Mouse (Mus musculus): ENCODE data around the gene Tfe3.
"Not testable (repeated sequence)": the region's sequence is repeated elsewhere in the genome, so short reads cannot be mapped to it uniquely, and the experiment has no call there.

Tfe3 gene

DNA sequence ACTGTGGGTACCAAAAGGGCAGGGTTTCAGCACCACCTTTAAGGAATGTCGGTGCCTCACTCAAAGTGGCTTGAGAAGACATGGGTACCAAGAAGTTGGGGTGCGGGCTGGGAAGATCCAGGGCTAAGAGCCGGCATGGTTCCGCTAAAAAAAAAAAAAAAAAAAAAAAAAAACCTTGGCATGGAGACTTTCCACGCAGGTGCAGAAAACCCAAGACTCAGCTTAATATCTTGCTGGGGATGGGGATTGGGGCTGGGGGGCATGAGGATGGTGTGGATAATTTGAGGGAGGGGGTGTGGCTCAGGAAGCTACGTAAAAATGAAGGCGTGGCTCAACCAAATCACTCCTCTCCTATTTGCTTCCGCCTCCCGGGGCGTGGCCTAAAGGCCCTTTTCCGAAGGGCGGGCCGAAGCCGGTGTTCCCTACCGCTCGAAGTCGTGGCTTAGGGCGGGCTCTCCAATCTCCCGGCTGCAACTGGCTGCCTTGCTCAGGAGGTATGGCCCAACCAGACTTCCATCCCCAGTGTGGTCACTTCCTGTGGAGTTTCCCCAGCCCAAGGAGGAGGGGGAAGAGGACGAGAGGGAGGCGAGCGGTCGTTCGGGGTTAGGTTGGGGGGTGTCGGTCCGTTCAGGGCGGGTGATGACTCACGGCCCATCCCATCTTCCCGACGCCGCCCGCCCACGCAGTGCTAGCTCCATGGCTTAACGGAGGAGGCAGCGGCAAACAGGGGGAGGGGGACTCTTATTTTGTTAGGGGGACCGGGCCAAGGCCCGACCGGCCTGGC lies at the start of gene Tfe3:
Gene Tfe3, plus strand, starts transcription at position 424 of the 784 bp plus-strand sequence.
- peak; percentile 78 for DNase-seq

DNA sequence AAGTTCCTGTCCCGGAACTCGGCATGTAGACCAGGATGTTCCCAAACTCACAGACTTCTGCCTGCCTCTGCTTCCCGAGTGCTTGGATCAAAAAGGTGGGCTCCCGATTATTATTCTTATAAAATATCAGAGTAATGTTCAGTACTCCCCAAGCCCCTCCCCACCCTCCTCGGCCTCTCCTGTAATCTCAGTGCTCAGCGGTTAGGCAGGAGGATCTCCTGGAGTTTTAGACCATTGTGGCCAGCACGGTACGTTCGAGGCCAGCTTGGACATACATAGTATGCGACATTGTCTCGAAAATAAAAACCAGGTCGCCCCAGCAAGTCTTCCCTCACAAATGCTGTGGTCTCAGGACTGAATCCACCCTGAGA lies 48.6 kb upstream of the Tfe3 start:
- DNase-seq, result not testable (repeated sequence)

DNA sequence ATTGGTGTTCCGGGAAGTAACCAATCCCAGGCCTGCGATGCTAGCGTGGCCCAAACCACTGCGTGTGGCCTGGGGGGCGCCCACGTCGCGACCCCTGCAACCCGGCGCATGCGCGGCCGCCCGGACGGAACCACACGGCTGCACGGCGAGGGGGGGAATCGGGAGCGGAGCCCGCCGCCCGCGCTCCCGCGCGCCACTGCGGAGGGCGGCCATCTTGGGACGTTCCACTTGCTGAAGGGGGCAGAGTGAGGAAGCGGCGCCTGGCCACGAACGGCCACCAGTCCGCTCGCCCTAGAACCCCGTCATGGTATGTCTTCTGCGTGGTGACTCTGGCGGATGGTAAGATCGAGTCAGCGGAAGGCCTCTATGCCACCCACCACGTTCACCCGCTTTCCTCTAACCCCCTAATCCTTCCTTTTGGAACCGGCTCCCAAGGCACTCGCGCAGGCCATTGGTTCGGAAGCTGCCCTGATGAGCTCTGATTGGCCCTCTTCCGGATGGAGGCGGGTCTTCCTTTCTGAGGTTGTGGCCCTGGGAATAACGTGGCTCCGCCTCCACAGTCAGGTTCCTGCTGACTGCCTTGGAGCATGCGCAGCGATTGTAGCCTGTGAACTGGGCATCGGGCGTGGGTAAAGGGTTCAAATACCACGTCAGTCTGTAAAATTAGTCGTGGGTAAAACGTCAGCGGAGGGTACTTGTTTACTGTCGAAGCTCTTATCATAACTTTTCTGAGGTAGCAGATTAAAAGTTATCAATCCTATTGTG lies 48.0 kb upstream of the Tfe3 start, which contains the start of gene Wdr45:
Gene Wdr45, plus strand, starts transcription at position 199 of the 765 bp plus-strand sequence.
- DNase-seq, result peak; percentile 81

DNA sequence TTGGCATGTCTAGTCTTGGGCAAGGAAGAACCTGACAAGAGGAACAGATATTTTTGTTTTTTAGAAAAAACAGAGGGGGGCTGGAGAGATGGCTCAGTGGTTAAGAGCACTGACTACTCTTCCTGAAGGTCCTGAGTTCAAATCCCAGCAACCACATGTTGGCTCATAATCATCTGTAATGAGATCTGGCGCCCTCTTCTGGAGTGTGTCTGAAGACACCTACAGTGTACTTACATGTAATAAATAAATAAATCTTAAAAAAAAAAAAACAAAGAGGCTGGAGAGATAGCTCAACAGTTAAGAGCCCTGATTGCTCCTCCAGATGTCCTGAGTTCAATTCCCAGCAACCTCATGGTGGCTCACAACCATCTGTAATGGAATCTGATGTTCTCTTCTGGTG lies 46.3 kb upstream of the Tfe3 start:
- not testable (repeated sequence) for DNase-seq

DNA sequence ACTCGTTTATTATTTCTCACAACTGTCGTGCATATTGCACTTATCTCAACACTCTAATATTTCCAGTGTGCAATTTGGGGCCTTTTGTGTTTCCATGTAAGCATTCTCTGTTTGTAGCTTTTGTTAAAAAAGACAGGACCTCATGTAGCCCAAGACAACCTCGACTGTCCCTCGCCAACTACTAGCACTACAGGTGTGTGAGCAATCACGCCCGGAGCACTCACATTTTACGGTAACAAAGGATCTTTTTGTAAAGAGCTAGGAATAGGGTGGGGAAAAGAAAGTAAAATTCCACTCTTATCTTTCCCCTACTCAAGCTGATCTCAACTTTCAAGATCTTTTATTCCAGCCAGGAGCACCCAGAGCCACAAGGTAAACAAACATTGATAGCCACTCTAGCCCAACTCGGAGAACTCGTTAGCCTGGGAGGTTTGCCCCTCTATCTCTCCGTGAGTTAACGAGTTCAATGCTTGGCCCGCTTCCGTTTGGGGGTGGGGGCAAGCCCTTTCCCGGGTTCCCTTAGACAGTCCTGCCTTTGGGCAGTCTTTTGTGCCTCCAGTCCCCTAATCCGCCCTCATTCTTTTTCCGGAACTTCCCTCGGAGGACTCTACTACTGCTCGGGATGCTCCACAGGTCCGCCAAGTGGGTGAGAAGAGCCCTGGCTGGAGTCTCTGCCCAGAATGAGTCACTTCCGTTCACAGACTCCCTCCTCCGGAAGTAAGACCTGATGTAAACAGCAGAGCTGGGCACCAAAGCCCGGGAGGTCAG lies 40.7 kb upstream of the Tfe3 start, which contains the start of gene Gm45208:
Gene Gm45208, plus strand, starts transcription at position 732 of the 768 bp plus-strand sequence.
- peak; percentile 53 for DNase-seq

DNA sequence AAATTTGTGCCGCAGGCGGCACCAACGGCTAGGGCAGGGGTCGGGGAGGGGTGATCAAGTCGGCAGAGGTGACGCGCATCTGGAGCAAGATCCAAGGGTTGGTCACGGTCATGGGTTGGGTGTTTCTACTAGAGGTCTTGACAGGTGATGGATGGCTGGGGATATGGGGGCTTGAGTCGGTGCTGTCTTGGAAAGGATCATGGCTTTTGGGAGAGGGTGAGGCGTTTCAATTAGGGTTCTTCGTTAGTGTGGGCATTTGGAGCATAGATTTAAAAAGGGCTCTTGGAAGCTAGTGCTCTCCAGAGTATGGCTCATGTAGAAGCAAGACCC lies 40.1 kb upstream of the Tfe3 start:
- DNase-seq, result no peak

DNA sequence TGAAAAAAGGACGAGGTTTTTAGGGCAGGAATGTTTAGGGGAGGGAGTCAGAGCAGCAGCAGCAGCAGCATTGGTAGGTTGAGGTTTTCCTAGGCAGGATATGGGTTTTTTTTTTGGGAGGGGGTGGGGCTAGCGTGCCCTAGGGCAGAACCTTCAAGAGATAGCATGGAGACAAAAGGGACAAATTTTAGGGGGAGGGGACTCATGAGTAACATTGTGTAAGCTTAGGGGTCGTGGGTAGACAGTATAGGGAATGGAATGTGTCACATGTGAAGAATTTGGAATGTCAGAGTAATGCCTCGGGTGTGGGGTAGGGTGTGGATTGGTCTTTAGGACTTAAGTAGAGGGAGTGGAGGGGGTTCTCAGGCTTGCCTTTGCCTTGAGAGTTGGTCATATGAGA lies 39.7 kb upstream of the Tfe3 start:
- DNase-seq, result no peak

DNA sequence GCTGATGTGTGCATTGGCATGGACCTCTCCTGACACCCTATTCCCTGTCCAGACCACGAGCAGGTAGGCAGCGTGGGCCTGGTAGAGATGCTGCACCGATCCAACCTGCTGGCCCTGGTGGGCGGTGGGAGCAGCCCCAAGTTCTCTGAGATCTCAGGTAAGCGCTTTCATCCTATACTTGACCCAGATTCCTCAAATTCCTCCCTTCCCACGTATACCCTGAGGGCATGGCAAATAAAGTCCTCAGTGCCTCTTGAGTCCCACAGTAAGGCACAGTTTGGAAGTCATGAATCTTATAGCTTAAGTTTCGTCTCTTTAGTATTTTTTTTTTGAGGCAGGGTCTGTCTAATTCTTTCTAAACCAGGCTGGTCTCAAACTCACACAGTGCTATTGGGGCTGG lies 38.2 kb upstream of the Tfe3 start:
- DNase-seq, result no peak

DNA sequence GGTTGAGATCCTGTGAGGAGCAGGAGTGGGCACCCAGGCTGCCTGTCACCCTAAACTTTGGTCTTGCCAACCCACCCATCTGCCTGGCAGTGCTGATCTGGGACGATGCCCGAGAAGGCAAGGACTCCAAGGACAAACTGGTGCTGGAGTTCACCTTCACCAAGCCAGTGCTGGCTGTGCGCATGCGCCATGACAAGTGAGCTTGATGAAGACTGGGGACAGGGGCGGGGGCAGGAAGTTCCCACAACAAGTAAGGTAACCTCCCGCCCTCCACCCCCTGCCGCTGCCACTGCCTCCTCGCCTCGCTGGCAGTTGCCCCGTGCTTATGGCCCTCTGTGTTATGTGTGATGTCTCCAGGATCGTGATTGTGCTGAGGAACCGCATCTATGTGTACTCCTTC lies 36.5 kb upstream of the Tfe3 start:
- no peak for DNase-seq

DNA sequence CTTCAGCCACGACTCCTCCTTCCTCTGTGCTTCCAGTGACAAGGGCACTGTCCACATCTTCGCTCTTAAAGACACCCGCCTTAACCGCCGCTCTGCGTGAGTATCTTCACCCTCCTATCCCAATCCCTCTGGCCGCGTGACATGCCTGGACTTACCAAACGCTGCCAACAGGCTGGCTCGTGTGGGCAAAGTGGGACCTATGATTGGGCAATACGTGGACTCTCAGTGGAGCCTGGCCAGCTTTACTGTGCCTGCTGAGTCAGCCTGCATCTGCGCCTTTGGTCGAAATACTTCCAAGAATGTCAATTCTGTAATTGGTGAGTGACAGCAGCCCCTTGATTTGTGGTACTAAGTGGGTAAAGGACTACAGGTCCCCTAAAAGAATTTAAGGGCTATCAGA lies 35.2 kb upstream of the Tfe3 start:
- no peak for DNase-seq

DNA sequence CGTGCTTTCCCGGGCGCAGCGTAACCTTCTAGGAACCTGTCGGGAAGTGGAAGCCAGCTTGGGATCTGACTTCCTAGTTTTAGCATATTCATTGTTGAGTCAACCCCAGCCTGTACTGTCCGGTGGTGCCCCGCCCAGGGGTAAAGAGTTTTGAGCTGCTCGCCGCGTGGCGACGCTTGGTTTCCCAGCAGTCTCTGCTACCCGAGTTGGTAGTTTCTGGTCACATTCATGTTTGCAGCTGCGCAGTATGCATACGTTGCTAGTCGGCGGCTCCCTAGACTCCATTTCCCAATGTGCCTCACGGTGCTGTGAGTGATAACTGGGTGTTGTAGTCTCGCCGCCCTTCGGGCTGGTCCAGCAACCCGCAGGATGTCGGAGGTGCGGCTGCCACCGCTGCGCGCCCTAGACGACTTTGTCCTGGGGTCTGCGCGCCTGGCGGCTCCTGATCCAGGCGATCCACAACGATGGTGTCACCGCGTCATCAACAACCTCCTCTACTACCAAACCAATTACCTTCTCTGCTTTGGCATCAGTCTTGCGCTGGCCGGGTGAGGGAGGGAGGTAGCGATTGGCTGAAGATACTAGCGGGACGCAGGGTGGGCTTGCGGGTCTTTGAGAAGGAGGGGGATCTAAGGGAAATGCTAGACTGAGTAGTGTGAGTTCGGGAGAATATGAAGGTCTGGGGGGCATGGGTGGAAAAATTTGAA lies 34.0 kb upstream of the Tfe3 start, which contains the start of gene Praf2:
Gene Praf2, plus strand, starts transcription at position 225 of the 707 bp plus-strand sequence.
- peak; percentile 66 for DNase-seq

DNA sequence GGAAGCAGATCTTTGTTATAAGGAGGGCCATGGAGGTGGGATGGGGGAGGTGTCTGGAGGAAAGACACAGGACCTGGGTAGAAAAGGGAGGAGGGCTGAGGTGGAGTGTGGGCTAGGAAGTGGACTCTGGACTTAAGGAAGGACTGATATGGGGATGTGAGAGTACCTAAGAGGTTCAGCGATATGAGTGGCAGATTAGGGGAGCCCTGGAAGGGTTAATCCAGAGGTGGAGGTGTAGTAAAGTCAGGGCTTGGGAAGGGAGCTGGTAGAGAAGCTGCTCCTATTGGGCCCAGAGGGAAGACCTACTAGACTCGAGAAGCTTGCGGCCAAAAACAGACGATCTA lies 33.5 kb upstream of the Tfe3 start:
- no peak for DNase-seq

DNA sequence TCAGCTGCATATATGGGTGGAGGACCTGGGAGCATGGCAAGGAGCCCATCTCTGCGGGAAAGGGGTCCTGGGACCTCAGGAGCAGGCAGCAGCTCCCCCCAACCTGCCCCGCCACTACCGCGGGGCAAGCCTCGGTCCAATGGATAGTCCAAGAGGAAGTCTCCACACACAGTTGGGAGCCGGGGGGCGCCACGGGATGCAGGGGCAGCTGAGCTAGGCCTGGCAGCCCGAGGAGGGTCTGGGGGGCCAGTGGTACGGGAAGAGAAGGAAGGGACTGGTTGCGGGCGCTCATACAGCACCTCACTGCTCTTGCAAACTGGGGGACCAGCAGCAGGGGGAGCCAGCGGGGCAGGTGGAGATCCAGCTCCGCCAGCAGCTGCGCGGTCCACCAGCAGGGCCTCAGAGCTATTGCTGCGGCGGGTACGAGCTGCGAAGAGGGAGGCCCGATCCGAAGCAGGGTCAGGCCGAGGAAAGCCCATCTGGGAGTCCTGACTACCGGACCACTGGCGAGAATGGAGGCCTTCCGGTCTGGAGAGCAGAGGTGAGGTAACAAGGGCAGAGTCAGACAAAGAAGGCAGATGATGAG lies 28.7 kb upstream of the Tfe3 start:
- peak; percentile 66 for DNase-seq

DNA sequence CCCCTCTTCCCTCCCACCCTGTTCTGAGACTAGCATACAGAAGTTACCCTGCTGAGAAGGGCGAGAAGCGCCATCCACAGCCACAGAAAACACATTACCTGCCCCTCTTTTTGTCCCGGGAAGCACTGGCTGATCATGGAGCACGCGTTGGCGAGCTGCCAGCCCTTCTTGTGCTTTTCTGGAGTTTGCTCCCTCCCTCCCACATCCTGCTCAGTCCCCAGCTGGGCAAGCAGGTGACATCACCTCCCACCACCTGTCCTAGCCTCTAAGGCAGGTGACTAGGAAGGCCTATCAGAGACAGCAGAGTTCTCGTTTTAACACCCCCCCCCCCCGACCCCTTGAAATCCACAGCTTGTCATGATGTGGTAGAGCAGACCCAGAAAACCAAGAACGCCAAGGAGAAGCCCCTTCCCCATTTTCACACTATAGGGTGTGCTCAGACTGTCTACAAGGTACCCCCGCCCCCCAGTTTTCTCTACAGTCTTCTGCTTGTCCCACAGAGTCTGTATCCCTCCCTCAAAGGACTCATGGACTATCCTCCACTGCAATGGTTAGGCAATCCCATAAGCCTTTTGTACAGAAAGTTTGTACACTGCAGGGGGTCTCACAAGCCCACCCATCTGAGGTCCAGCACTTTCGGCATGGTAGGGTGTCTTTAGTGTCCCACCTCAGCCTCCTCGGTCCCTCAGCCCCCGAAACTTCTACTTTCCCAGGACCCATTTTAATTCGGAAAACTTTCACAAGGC lies 22.9 kb upstream of the Tfe3 start:
- no peak for DNase-seq

DNA sequence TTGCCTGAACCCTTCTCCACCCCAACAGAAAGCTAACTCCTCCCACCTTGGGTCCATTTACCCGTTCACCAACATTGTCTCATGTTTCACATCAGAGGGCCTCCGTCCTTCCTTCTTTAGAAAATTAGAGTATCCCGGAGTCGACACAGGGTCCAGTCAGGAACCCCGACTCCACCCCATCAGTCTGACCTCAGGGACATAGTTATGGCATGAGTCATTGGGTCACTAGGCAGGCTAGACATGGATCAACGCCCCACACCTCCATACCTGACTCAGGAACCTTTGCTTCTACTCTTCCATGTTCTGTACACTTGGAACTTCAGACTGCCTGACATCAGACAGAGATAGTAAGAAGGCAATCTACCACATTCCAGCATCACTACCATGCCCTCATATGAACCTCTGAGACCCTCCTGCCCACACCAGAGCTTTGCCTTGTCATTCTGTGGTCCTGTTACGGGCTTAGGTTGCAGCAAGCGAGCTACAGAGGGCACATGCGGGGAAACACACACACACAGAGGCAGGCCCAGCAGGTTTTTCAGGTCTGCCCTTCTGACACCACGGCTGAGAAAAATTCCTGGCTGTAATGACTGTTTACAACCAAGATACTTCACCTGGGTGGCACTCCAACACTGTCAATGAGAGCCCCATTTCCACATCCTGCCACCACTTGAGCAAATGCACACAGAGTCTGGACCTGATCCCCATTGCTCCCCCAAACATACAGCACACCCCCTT lies 22.1 kb upstream of the Tfe3 start:
- DNase-seq, result no peak

DNA sequence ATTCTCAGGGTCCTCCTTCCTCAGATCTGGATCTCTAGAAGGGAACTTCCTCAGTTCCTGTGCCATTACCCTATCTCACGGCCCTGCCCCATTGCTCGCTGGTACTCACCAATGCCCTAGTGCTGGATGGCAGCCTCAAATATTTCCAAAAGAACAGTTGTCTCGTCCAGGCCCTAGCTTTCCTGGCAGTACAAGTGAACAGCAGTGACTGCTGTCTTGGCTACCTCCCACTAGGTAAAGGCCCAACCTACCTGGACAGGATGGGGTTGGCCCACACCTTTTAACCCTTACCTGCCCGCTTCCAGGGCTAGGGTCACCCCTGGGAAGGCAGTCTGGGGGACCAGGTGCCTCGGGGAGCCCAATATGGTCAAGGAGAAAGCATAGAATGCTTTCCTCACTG lies 21.3 kb upstream of the Tfe3 start:
- DNase-seq, result no peak

DNA sequence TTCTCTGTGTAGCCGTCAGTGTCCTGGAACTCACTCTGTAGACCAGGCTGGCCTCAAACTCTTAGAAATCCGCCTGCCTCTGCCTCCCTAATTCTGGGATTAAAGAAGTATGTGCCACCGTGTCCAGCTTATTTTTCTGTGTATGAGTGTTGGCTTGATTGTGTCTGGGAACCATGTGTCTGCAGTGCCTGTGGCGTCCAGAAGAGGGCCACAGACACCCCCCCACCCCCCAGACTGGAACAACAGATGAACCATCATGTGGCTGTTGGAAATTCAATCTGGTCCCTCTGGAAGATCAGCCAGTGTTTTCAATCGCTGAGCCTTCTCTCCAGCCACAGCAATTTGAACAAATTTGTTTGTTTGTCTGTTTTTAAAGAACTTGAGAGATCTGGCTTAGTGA lies 18.9 kb upstream of the Tfe3 start:
- DNase-seq, result no peak

DNA sequence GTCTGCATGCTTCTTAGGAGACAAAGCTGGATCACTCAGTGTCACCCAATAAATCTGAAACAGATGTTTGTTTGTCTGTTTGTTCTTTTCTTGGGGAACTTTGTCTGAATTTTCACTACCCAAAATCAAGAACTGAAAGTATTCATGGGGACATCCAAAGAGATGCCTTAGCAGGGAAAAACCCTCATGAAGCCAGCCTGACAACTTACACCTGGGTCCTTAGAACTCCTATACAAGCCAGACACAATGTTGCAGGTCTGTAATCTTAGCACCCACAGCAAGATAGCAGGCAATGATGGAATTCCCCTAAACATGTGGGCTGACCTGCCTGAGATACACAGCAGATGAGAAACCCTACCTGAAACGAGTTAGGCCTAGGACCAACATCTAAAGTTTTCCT lies 17.4 kb upstream of the Tfe3 start:
- DNase-seq, result no peak

DNA sequence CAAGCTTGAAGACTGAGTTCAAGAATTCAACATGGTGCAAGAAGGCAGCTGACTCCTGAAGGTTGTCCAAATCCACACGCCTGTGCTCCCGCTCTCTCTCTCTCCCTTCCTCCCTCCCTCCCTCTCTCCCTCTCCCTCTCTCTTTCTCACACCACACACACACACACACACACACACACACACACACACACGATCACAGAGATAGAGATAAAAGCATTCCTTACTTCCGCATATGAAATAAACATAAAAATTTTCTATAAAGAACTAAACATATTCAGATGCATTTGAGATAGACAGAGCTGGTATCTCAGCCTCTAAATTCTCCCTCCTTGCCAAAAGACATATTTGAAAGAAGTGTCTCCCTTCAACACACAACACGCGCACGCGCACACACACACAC lies 16.9 kb upstream of the Tfe3 start:
- no peak for DNase-seq

DNA sequence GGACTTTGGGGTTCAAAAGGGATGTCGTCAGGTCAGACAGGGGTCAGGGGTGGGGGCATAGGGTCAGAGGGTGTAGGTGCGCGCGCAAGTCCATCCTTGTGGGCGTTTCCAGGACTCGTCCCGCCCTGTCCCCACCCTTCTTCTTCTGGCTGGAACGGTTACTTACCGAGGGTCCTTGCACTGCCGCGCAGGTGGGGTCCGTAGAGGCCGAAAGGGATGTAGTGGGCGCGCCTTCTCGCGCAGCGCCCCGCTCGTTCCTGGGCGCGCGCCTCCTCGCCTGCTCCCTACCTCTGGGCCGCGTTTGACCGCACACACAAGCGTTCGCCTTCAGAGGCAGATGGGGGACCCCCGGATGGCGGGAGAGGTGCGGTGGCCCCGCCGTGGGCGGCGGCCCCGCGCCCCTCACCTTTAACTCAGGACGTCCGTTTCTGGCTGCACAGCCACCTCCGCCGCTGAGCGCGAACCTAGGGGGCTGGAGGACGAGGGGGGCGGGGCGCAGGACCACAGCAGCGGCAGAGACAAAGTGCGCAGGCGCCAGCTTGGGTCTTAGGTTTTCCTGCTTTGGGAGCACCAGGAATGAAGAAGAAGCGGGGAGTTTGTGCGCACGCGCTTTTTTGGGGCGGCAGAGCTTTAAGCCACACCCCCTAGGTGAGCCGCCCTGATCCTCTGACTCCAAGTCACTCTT lies 11.8 kb upstream of the Tfe3 start, which contains the start of gene Ccdc120:
Gene Ccdc120, minus strand, starts transcription at position 474 of the 685 bp plus-strand sequence.
- DNase-seq, result peak; percentile 83
